9 mouse cellular contexts compared by ENCODE assay signal in the genomic region with DNA sequence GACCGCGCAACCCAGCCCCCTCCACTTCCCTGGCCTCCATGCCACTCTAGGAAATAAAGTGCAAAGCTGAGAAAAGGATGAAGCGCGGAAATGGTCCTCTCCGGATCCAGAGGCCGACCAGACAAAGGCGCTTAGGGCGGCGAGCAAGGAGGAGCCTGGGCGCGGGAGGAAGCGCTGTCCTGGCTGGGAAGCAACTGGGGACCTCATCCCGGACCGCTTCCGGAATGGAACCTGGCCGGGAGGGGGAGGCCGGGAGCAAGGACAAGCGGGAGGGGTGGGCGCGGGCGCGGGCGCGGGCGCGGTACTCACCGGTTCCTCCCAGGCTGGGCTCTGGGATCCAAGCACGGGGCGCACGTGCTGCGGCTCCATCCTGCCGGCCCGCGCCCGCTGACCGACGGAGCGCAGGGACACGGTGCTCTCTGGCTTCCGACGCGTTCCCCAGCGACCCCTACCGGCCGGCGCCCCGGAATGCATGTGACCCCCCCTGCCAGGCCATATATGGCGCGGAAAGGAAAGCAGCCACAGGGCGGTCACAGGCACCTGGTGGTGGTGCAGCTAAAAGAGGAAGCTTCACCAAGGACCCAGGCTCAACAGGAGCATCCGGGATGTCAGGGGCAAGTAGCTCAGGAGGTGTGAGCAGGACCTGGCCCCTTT. TPM values are rescaled to one million over a fixed set of nuclear protein-coding genes. Genes with fewer than 3 reads are reported as not detected.
A peak's percentile ranks its signal among the peaks of the same experiment; 100 is the strongest.
DNase-seq lines count a peak whose midpoint lies in the region; ATAC-seq lines count a peak whose summit lies in the region.
"Not testable (repeated sequence)": the region's sequence is repeated elsewhere in the genome, so short reads cannot be mapped to it uniquely, and the experiment has no call there.
"Had no signal": no experiment of that assay in that cellular context is flagged by ENCODE, and none has a peak within 500 bp of the region (broad histone marks: within the 10 kb centered on the region; RNA-seq: fewer than 3 reads in every experiment).

A gene (minus strand): TSS at position 394 of the 654 bp plus-strand sequence.

- H3K27ac ChIP-seq in hindbrain, embryonic 16.5 days (ENCODE audit: low read depth, low read length), result not testable (repeated sequence)

- peak within 1 kb of the TSS; percentile 41 for H3K4me3 ChIP-seq in hindbrain, embryonic 16.5 days (ENCODE audit: low read length)

- H3K9ac ChIP-seq in hindbrain, embryonic 16.5 days (ENCODE audit: low read depth, low read length), result peak within 1 kb of the TSS; percentile 50

- intact Hi-C loops in gastrocnemius, postnatal 36 days (cut with DNase I), result not testable (repeated sequence)

- H3K36me3 ChIP-seq in hindbrain, embryonic 16.5 days (ENCODE audit: control insufficient read depth, insufficient read depth, low read length), result not testable (repeated sequence)

- H3K4me2 ChIP-seq in hindbrain, embryonic 16.5 days (ENCODE audit: low read length), result peak within 1 kb of the TSS; percentile 50

- peak; percentile 93 for ATAC-seq in hindbrain, embryonic 16.5 days

- 0% methylated on average over 33 of the region's 51 CpGs for WGBS in hindbrain, embryonic 16.5 days

- DNase-seq in adipocyte (ENCODE audit: low spot score), result peak; percentile 12
- peak; percentile 78 for DNase-seq in embryo, embryonic 11 days
- DNase-seq in gastrocnemius, postnatal 36 days, result peak; percentile 14 to 24
- DNase-seq in left cerebral cortex, adult 11 months (ENCODE audit: low spot score), result peak; percentile 9
- peak; percentile 64 for DNase-seq in lung, postnatal 10 days
- DNase-seq in retina, embryonic 14.5 days (ENCODE audit: low spot score), result peak; percentile 92
- peak; percentile 35 to 45 for DNase-seq in thymus, postnatal 36 days

- H3K27me3 ChIP-seq in hindbrain, embryonic 16.5 days (replicated peaks; ENCODE audit: control insufficient read depth, insufficient read depth, low read length), result not testable (repeated sequence)

- H3K4me1 ChIP-seq in hindbrain, embryonic 16.5 days (ENCODE audit: control insufficient read depth, insufficient read depth, low read depth, low read length), result not testable (repeated sequence)

- H3K9me3 ChIP-seq in hindbrain, embryonic 16.5 days (ENCODE audit: control insufficient read depth, low read length), result not testable (repeated sequence)

RNA-seq across cellular contexts. Expression of the gene that starts here (rescaled TPM):
- total RNA-seq in gastrocnemius, postnatal 36 days (2021), result under 1 TPM in 1 of 2 experiments, not detected in 1; 0.15 TPM
- 4.9 and 5.1 TPM in 2 replicates for polyA plus RNA-seq in hindbrain, embryonic 16.5 days (2015; fragmentation: Nextera tagmentation; extraction: Ambion mirVana)
- polyA plus RNA-seq: macrophage had no signal

Comparison
In these comparisons a context has a peak if more than half of its experiments do, and no peak if none do; other contexts are left out.
1. Peak in DNase-seq in gastrocnemius, postnatal 36 days; RNA of the gene not detected or under 1 TPM.
2. DNase-seq: peak in every context shown above with its lines; median percentile 92 in retina, embryonic 14.5 days; 78 in embryo, embryonic 11 days; 64 in lung, postnatal 10 days; 40 in thymus, postnatal 36 days; 19 in gastrocnemius, postnatal 36 days; 12 in adipocyte; 9 in left cerebral cortex, adult 11 months.